Mouse (Mus musculus) gastrocnemius, postnatal 14 days (tissue): ENCODE measurements around the gene Stk4. TPM values are rescaled to one million over a fixed set of nuclear protein-coding genes. Genes with fewer than 3 reads are reported as not detected.

ENCODE experiments used
- DNase-seq: peaks from one replicate; pipeline ENCODE4 v3.0.0; 2021; ENCODE audit warnings: mixed read lengths
- intact Hi-C: fragments of 180-260 bp; cut with DNase I; formaldehyde crosslinking; loops from one replicate; pipeline ENCODE4 v1.15.1; 2025; ENCODE audit warnings: low total_unique reads
- total RNA-seq, 2 experiments: library from RNA; stranded (reverse); gene quantifications; 2 replicates each; pipeline ENCODE4 v1.2.3; 2021

Stk4 gene
- total RNA-seq, 2 experiments from 2014 or later = 10.0 to 10.3 TPM

- DNase-seq = no peak
- intact Hi-C loops = no loop called here
These were observed 45.4 kb downstream of the Stk4 start for GRCm38 (mm10) chr2:164115531-164115930.

DNA sequence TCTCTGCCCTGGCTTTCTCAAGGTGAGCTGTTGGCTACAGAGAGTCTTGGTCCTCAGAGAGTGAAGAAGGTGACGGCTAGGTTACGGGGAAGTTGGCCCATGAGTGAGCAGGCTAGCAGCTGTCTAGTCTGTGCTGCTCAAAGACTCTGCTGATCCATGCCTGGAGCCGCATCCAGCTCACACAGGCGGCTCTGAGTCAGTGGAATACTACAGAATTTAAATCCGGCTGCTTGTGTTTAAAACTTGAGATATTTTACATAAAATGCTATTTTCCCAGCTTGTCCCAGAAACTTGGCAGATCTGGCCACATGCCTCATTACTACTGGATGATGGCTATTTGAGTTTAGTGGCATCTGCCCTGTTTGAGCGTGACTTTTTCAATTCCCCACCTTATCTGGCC is 49.4 kb downstream of the Stk4 start:
- DNase-seq = no peak
- intact Hi-C loops = no loop called here

- intact Hi-C loops = no loop called here
- no peak for DNase-seq
These were observed 53.1 kb downstream of the Stk4 start for GRCm38 (mm10) chr2:164123169-164123766.

- DNase-seq = peak; percentile 46
- intact Hi-C loops = loop anchor here (5.0 kb wide), 1 partner anchor 221 kb away; no protein-coding TSS in a partner anchor
These were observed 56.4 kb downstream of the Stk4 start for GRCm38 (mm10) chr2:164126533-164126955.

- no peak for DNase-seq
- intact Hi-C loops = loop anchor here (5.0 kb wide), 1 partner anchor 220 kb away; no protein-coding TSS in a partner anchor
These were observed 57.2 kb downstream of the Stk4 start for GRCm38 (mm10) chr2:164127297-164127696.

- intact Hi-C loops = loop anchor here (5.0 kb wide), 1 partner anchor 219 kb away; no protein-coding TSS in a partner anchor
- DNase-seq = no peak
These were observed 58.7 kb downstream of the Stk4 start for GRCm38 (mm10) chr2:164128576-164129411.

DNA sequence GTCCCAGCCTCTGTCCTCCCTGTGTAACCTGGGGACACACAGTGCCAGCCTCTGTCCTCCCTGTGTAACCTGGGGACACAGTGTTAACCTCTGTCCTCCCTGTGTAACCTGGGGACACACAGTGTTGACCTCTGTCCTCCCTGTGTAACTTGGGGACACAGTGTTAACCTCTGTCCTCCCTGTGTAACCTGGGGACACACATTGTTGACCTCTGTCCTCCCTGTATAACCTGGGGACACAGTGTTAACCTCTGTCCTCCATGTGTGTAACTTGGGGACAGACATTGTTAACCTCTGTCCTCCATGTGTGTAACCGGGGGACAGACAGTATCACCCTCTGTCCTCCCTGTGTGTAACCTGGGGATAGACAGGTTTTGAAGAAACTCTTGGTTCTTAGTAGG is 61.5 kb downstream of the Stk4 start:
- no peak for DNase-seq
- intact Hi-C loops = loop anchor here (5.0 to 10.0 kb wide), 2 partner anchors 51 to 253 kb away; partner anchors contain the start of genes Slpi and Wfdc5

DNA sequence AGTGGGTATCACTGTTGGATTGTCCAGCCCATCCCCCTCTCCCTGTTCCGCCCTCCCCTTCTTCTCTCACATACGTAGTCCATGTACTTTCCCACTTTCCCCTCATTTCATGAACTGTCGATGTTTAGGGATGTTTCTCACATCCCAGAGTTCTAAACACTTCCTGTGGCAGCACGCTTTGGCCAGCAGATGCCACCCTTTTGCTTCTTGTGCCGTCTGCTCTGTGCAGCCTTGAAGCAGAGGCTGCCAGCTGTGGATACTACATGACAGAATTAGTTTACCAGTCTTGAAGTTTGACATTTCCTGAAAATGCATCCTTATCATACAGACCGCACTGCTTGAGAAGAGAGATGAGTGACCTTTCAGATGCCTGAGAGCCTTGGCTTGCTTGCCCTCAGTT is 64.4 kb downstream of the Stk4 start:
- DNase-seq = peak; percentile 30
- intact Hi-C loops = loop anchor here (5.0 to 10.0 kb wide), 2 partner anchors 48 to 250 kb away; partner anchors contain the start of genes Slpi and Wfdc5

- intact Hi-C loops = loop anchor here (10.0 kb wide), 1 partner anchor 249 kb away; the partner anchor contains the start of gene Slpi
- no peak for DNase-seq
These were observed 65.2 kb downstream of the Stk4 start for GRCm38 (mm10) chr2:164135367-164135766.

DNA sequence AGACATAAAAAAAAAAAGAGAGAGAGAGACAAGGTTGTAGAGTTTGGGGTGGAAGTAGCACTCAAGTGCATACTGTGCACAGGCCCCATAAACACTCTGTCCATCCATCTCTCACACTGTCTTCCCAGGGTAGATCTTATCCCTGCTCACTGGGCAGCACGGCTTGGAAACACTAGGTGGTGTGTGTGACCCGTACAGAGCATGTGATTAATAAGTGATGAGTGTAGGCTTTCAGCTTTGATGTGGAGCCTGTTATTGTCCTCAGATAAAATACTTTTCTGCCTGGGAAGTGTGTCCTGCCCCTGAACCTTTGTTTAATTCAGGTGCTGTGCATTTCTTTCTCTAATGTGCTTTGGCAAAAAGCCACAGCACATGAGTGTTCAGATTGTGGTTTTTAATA is 66.3 kb downstream of the Stk4 start:
- intact Hi-C loops = loop anchor here (10.0 kb wide), 1 partner anchor 248 kb away; the partner anchor contains the start of gene Slpi
- peak; percentile 13 for DNase-seq

GRCm38 (mm10) chr2:164137754-164138153 is 67.6 kb downstream of the Stk4 start:
- no peak for DNase-seq
- intact Hi-C loops = loop anchor here (10.0 kb wide), 1 partner anchor 247 kb away; the partner anchor contains the start of gene Slpi

DNA sequence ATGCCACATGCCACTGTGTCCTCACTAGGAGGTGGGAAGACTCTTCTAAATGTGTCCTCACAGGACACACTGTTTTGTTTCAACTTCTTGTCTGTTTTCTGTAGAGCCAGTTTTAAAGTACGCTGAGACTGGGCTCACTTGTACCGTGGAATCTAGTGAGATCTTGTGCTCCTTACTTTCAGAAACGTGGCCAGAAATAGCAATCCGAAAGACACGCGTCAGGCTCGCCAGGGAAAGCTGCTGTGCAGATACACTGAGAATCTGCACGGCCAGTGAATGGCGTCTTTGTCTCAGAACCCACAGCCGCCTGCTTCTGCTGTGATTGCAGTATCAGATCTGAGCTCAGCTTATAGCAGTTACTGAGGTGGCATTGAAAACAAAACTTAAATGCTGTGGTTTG is 71.9 kb downstream of the Stk4 start:
- peak; percentile 22 for DNase-seq
- intact Hi-C loops = no loop called here

DNA sequence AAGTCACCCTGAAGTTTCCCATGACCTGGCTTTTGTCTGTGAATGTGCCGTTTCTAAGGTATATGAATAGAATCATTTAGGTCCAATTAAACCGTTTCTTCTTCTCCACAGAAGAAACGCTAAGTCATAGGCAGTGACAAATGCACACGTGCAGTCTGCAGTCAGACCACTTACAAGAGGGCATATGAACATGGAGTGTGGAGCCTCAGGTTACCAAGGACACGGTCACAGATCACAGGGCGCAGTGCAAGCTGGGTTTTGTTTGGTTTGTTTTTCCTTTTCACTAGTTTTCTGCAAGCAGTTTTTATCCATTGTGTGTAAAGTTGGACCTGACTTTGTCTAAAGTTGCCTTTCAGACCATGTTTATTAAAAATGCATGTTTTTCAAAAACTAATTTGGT is 73.9 kb downstream of the Stk4 start:
- intact Hi-C loops = no loop called here
- DNase-seq = no peak

DNA sequence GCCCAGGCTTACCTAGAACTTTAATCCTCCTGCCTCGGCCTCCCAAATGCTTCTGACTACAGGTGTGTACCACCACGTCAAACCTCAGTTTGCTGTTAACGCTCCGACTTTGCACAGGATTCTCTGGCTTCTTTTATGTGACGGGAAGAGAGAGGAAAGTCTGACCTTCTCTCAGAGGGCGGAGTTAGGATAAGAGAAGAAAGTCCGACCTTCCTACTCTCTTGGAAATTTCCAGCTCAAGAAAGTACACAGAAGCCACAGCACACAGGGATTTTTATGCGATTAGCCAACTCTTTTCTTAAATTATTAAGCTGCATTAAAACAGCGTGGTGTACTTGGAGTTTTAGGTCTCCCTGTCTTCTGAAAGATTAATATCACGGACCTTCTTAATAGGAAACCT is 74.4 kb downstream of the Stk4 start:
- DNase-seq = no peak
- intact Hi-C loops = no loop called here

DNA sequence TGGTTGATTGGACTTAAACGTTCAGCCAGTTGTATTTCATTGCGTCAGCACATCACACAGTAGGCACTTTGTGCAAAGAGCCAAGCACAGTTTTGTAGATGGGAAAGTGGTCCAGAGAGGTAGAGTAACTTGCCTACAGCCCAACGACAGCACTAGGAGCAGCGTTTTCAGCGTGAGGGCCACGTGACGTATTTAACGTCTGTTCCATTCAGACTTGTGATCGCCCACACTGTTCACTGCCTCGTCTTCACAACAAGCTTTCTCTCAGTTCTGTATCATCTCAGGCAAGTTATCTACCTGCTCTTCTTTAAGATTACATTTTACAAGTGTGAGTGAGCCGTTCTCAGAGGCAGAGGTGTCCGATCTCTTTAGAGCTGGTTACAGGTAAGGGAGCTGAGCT is 76.4 kb downstream of the Stk4 start:
- no peak for DNase-seq
- intact Hi-C loops = no loop called here

- DNase-seq = no peak
- intact Hi-C loops = no loop called here
These were observed 80.1 kb downstream of the Stk4 start for GRCm38 (mm10) chr2:164150086-164150760.

GRCm38 (mm10) chr2:164152341-164152740 is 82.2 kb downstream of the Stk4 start:
- DNase-seq = no peak
- intact Hi-C loops = no loop called here

DNA sequence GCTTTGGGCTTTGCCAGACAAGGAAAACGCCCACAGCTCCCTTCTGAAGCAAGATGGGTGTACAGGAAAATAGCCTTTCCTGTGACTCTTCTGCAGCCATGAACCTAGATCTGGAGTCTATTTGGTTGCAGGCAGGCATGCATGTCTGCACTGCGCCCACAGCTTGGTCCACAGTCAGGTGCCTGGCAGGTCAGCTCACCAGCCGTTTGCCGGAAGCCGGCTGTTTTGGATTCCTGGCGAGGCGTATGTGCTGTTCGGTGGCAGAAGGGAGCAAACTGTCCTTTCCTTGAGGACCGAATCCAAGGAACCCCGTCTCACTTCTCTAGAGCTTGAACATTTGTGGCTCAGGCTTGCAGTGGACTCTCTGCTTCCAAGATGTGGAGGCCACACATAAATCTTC is 83.9 kb downstream of the Stk4 start:
- intact Hi-C loops = no loop called here
- DNase-seq = no peak

DNA sequence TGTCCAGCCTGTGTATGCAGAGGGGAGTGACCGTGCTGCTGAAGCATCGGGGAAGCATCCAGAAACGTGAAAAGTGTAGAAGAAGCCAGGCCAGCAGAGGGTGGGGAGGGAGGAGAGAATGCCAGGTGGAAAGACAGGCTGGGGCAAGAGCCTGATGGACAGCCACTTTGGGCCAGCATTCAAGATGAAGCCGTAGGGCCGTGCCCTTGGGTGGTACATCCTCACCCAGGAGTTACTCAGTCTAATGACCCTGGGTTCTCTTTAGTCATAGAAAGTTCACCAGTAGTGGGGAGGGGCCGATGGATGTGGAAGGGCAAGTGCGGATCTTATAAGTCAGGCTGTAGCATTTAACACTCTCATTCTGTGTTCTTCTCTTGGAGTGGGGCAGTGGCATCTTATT is 86.0 kb downstream of the Stk4 start:
- no peak for DNase-seq
- intact Hi-C loops = no loop called here

DNA sequence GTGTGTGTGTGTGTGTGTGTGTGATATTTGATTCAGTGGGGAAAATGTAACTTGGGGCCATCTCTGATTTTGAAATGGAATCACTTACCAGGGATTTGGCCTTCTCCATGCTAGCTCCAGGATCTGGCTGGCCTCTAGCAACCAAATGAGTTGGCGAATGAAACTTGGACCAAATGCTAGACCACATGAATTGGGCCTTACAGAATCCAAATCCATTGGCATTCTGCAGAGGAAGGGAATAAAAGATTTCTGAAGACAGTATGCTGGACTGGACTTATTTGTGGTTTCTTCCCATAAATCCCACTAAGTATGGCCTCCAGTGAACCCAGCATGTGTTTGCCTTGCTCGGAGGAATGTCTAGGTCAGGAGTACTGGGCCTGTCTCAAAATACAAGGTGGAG is 88.7 kb downstream of the Stk4 start:
- intact Hi-C loops = no loop called here

More for the DNA sequence above, 88.7 kb downstream of the Stk4 start:
- no peak for DNase-seq
